Comparison of ENCODE assay signal across 25 mouse cellular contexts in the genomic region with DNA sequence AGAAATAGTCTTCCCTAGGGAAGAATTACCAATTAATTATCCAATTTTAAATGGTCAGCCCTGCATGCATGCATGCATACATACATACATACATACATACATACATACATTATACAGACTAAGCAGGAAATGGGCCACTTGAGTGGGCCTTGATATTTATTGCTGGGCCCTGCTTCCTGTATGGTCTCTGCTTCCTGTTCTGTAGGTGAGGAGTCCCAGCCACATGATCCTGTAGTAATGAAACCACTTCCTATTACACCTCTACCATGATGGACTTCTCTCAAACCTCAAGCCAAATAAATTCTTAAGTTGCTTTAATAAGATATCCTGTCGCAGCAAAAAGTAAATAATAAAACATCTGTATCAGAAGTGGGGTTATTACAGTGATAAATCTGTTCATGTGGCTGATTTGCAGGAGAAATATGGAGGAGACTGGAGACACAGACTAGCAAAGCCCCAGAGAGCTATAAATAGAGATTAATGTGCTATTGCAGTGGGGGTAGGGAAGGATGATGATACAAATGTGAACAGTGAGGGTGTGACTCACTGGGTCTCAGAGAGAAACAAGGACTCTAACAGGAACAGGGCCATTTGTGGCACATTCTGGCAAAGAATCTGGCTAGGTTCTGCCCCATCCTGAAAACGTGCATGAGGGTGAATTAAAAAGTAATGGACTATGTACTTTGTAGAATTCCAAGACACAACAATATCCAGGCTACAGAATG. TPM values are rescaled to one million over a fixed set of nuclear protein-coding genes. Genes with fewer than 3 reads are reported as not detected.
A peak's percentile ranks its signal among the peaks of the same experiment; 100 is the strongest.
DNase-seq lines count a peak whose midpoint lies in the region; ATAC-seq and TF ChIP-seq lines count a peak whose summit lies in the region.
"Had no signal": no experiment of that assay in that cellular context is flagged by ENCODE, and none has a peak within 500 bp of the region (broad histone marks: within the 10 kb centered on the region; RNA-seq: fewer than 3 reads in every experiment).

No protein-coding gene starts in this region.

- H3K4me1 ChIP-seq in kidney, postnatal 0 days (replicated peaks; ENCODE audit: insufficient read depth, low read length) = no peaks in the 10 kb centered on the region
- H3K4me1 ChIP-seq in olfactory bulb, adult 2 months (ENCODE audit: control insufficient read depth, insufficient read depth, low read length) = peaks cover 18% of the 10 kb centered on the region
- H3K4me1 ChIP-seq: hindbrain, embryonic 13.5 days; intestine, embryonic 15.5 days had no signal

- 48% methylated on average over 2 of the region's 2 CpGs for WGBS in kidney, postnatal 0 days
- WGBS in olfactory bulb, adult 2 months = 60% methylated on average over 2 of the region's 2 CpGs

- no peak overlapping the region for H3K9ac ChIP-seq in kidney, postnatal 0 days (ENCODE audit: low read depth, low read length)
- H3K9ac ChIP-seq: hindbrain, embryonic 13.5 days; intestine, embryonic 15.5 days had no signal

- H3K27ac ChIP-seq in kidney, postnatal 0 days = no peak overlapping the region
- H3K27ac ChIP-seq in olfactory bulb, adult 2 months (ENCODE audit: insufficient read depth, low read depth, low read length) = peak overlapping the region; percentile 89
- H3K27ac ChIP-seq: hindbrain, embryonic 13.5 days; intestine, embryonic 15.5 days had no signal

- no peaks in the 10 kb centered on the region for H3K9me3 ChIP-seq in kidney, postnatal 0 days (replicated peaks; ENCODE audit: low read length)
- H3K9me3 ChIP-seq: hindbrain, embryonic 13.5 days; intestine, embryonic 15.5 days had no signal

- no peaks in the 10 kb centered on the region for H3K36me3 ChIP-seq in kidney, postnatal 0 days (ENCODE audit: insufficient read depth, low read length)
- H3K36me3 ChIP-seq: hindbrain, embryonic 13.5 days; intestine, embryonic 15.5 days had no signal

- H3K4me2 ChIP-seq in kidney, postnatal 0 days (ENCODE audit: low read length) = no peak overlapping the region
- H3K4me2 ChIP-seq: hindbrain, embryonic 13.5 days; intestine, embryonic 15.5 days had no signal

- DNase-seq in adrenal gland, adult 2 months = peak; percentile 47
- no peak for DNase-seq in adrenal gland, adult 8-10 months
- peak; percentile 19 for DNase-seq in kidney, postnatal 0 days (ENCODE audit: low spot score)
- DNase-seq in kidney, postnatal 25 days = no peak
- DNase-seq in lung, postnatal 4 days = no peak
- DNase-seq in frontal cortex, postnatal 36 days (ENCODE audit: low spot score in 2 of 2) = no peak
- DNase-seq: cerebellum, adult 18-20 months; embryo, embryonic 11 days; gastrocnemius, postnatal 25 days; kidney, postnatal 10 days; layer of hippocampus, adult 9-11 months; liver; lung, adult 2 months; right cerebral cortex, postnatal 14 days; thymus, postnatal 25 days had no signal

- no peak overlapping the region for H3K4me3 ChIP-seq in kidney, postnatal 0 days (replicated peaks; ENCODE audit: low read depth, low read length)
- no peak overlapping the region for H3K4me3 ChIP-seq in olfactory bulb, adult 2 months (ENCODE audit: insufficient read depth, low read depth, low read length)
- H3K4me3 ChIP-seq: erythroblast, embryonic 14.5 days; hindbrain, embryonic 13.5 days; intestine, embryonic 15.5 days had no signal

- no peak for TF ChIP-seq CTCF in kidney, postnatal 0 days (IDR thresholded peaks at IDR 0.05; ENCODE audit: low read depth)
- TF ChIP-seq CTCF in olfactory bulb, adult 2 months (IDR thresholded peaks at IDR 0.05; ENCODE audit: insufficient read depth, low read depth, low read length) = no peak

- ATAC-seq in kidney, postnatal 0 days (replicated peaks; ENCODE audit: low FRiP score, low read depth) = no peak
- peak; percentile 62; the same call in 1 of the 2 replicates for ATAC-seq in granulocyte monocyte progenitor cell, adult 5-6 weeks (replicated peaks; ENCODE audit: poor library complexity, severe bottlenecking)
- ATAC-seq: forebrain, embryonic 16.5 days; intestine, embryonic 15.5 days had no signal

- H3K27me3 ChIP-seq in kidney, postnatal 0 days (ENCODE audit: insufficient read depth, low read length) = no peaks in the 10 kb centered on the region
- H3K27me3 ChIP-seq: hindbrain, embryonic 13.5 days; intestine, embryonic 15.5 days had no signal

- TF ChIP-seq POLR2A in olfactory bulb, adult 2 months (IDR thresholded peaks at IDR 0.05; ENCODE audit: insufficient read depth, low read depth, low read length) = no peak

RNA-seq across cellular contexts. Expression of gene Napb, which starts 12.8 kb away (rescaled TPM):
- 1 to 10 TPM; 4.8 to 5.1 TPM for total RNA-seq in adrenal gland, adult 2 months (2021)
- polyA plus RNA-seq in adrenal gland, adult 2 months (2012; rRNA removed) = 0.49 and 0.61 TPM in 2 replicates
- 10 to 100 TPM in 2 of 4 experiments, 1 to 10 TPM in 2; 5.5 to 13.9 (median 8.1) TPM for total RNA-seq in adrenal gland, adult 8-10 months (2022)
- polyA plus RNA-seq in kidney, postnatal 0 days (2015; fragmentation: Nextera tagmentation; extraction: Ambion mirVana) = 1.3 and 1.4 TPM in 2 replicates
- 0.66 and 0.92 TPM in 2 replicates for total RNA-seq in granulocyte monocyte progenitor cell, adult 5-6 weeks (2014; fragmentation: Nextera tagmentation)
- 0.13 and 0.62 TPM in 2 replicates for total RNA-seq in granulocyte monocyte progenitor cell, adult 5-6 weeks (2017)
- polyA plus RNA-seq in olfactory bulb, adult 2 months (2012; ENCODE audit: insufficient read depth, insufficient read length, low replicate concordance, missing spikeins) = 141 and 208 TPM in 2 replicates
- polyA plus RNA-seq: erythroblast, embryonic 14.5 days had no signal

RNA-seq across cellular contexts. Expression of gene Cstl1, which starts 30.7 kb away (rescaled TPM):
- under 1 TPM in 1 of 2 experiments, not detected in 1; 0.62 TPM for total RNA-seq in adrenal gland, adult 2 months (2021)
- not detected in 2 replicates for polyA plus RNA-seq in adrenal gland, adult 2 months (2012; rRNA removed)
- total RNA-seq in adrenal gland, adult 8-10 months (2022) = 1 to 10 TPM in 1 of 4 experiments, under 1 TPM in 2, not detected in 1; 0.45 to 1.5 (median 0.97) TPM
- polyA plus RNA-seq in kidney, postnatal 0 days (2015; fragmentation: Nextera tagmentation; extraction: Ambion mirVana) = not detected in 2 replicates
- total RNA-seq in granulocyte monocyte progenitor cell, adult 5-6 weeks (2014; fragmentation: Nextera tagmentation) = not detected in 2 replicates
- not detected in 2 replicates for total RNA-seq in granulocyte monocyte progenitor cell, adult 5-6 weeks (2017)
- polyA plus RNA-seq in olfactory bulb, adult 2 months (2012; ENCODE audit: insufficient read depth, insufficient read length, low replicate concordance, missing spikeins) = not detected in 2 replicates
- total RNA-seq: gastrocnemius, postnatal 25 days; midbrain, postnatal 0 days had no signal
- polyA plus RNA-seq: brain, embryonic 14.5 days; erythroblast, embryonic 14.5 days; forebrain, embryonic 16.5 days; heart, embryonic 16.5 days; hindbrain, embryonic 13.5 days; intestine, embryonic 15.5 days; lung, adult 2 months; midbrain, postnatal 0 days had no signal

RNA-seq across cellular contexts. Expression of gene Gzf1, which starts 38.6 kb away (rescaled TPM):
- 10 to 100 TPM; 26.8 to 31.7 TPM for total RNA-seq in adrenal gland, adult 2 months (2021)
- polyA plus RNA-seq in adrenal gland, adult 2 months (2012; rRNA removed) = 7.7 and 10.5 TPM in 2 replicates
- 10 to 100 TPM; 27.1 to 53.7 (median 40.1) TPM for total RNA-seq in adrenal gland, adult 8-10 months (2022)
- polyA plus RNA-seq in kidney, postnatal 0 days (2015; fragmentation: Nextera tagmentation; extraction: Ambion mirVana) = 20.0 and 20.5 TPM in 2 replicates
- total RNA-seq in granulocyte monocyte progenitor cell, adult 5-6 weeks (2014; fragmentation: Nextera tagmentation) = 11.2 and 15.5 TPM in 2 replicates
- total RNA-seq in granulocyte monocyte progenitor cell, adult 5-6 weeks (2017) = 18.9 and 19.9 TPM in 2 replicates
- polyA plus RNA-seq in olfactory bulb, adult 2 months (2012; ENCODE audit: insufficient read depth, insufficient read length, low replicate concordance, missing spikeins) = not detected in 2 replicates

RNA-seq across cellular contexts. Expression of gene Nxt1, which starts 47.0 kb away (rescaled TPM):
- total RNA-seq in adrenal gland, adult 2 months (2021) = 10 to 100 TPM; 15.8 to 20.6 TPM
- polyA plus RNA-seq in adrenal gland, adult 2 months (2012; rRNA removed) = 10.9 and 11.1 TPM in 2 replicates
- total RNA-seq in adrenal gland, adult 8-10 months (2022) = 10 to 100 TPM; 17.4 to 22.0 (median 18.0) TPM
- polyA plus RNA-seq in kidney, postnatal 0 days (2015; fragmentation: Nextera tagmentation; extraction: Ambion mirVana) = 75.3 and 77.2 TPM in 2 replicates
- 104 and 106 TPM in 2 replicates for total RNA-seq in granulocyte monocyte progenitor cell, adult 5-6 weeks (2014; fragmentation: Nextera tagmentation)
- 64.1 and 76.1 TPM in 2 replicates for total RNA-seq in granulocyte monocyte progenitor cell, adult 5-6 weeks (2017)
- polyA plus RNA-seq in olfactory bulb, adult 2 months (2012; ENCODE audit: insufficient read depth, insufficient read length, low replicate concordance, missing spikeins) = not detected in 2 replicates

RNA-seq across cellular contexts. Expression of gene Cst11, which starts 51.9 kb away (rescaled TPM):
- not detected for total RNA-seq in adrenal gland, adult 2 months (2021)
- not detected in 2 replicates for polyA plus RNA-seq in adrenal gland, adult 2 months (2012; rRNA removed)
- total RNA-seq in adrenal gland, adult 8-10 months (2022) = not detected
- polyA plus RNA-seq in kidney, postnatal 0 days (2015; fragmentation: Nextera tagmentation; extraction: Ambion mirVana) = not detected in 2 replicates
- total RNA-seq in granulocyte monocyte progenitor cell, adult 5-6 weeks (2014; fragmentation: Nextera tagmentation) = not detected in 2 replicates
- total RNA-seq in granulocyte monocyte progenitor cell, adult 5-6 weeks (2017) = not detected in 2 replicates
- not detected in 2 replicates for polyA plus RNA-seq in olfactory bulb, adult 2 months (2012; ENCODE audit: insufficient read depth, insufficient read length, low replicate concordance, missing spikeins)
- total RNA-seq: gastrocnemius, postnatal 25 days; left cerebral cortex, postnatal 25 days; midbrain, postnatal 0 days had no signal
- polyA plus RNA-seq: erythroblast, embryonic 14.5 days; forebrain, embryonic 16.5 days; heart, embryonic 16.5 days; hindbrain, embryonic 13.5 days; intestine, embryonic 15.5 days; lung, adult 2 months; midbrain, postnatal 0 days had no signal

Comparison
In these comparisons a context has a peak if more than half of its experiments do, and no peak if none do; other contexts are left out.
1. DNase-seq: peak in adrenal gland, adult 2 months (single experiment) and kidney, postnatal 0 days (single experiment); none in adrenal gland, adult 8-10 months (single experiment), kidney, postnatal 25 days (0 of 2), lung, postnatal 4 days (0 of 2) and frontal cortex, postnatal 36 days (0 of 2).